Mouse (Mus musculus) bone marrow macrophage, adult 2 months (primary cell): ENCODE measurements around the gene Rgmb.

Source experiments
- CTCF ChIP-seq: IDR thresholded peaks from 2 replicates; pipeline ENCODE4 v1.5.1; 2012; ENCODE audit warnings: low read depth, mild to moderate bottlenecking, low read length, moderate library complexity
- POLR2A ChIP-seq: IDR thresholded peaks from 2 replicates; pipeline ENCODE4 v1.6.1; 2012; ENCODE audit warnings: mild to moderate bottlenecking, low read depth, low read length, borderline replicate concordance

- TF ChIP-seq POLR2A (no peak), CTCF (no peak)
Observed at GRCm38 (mm10) chr17:15815312-15816018, 15.4 kb downstream of the Rgmb start.
